Mouse (Mus musculus) megakaryocyte, embryonic 14.5 days (primary cell): ENCODE measurements at regions not wholly inside any gene's neighbourhood (a gene's known extent, or its start where the extent isn't known, plus 50 kb on each side); places are given as distances from the start of the nearest gene placed in this dataset.

ENCODE experiments used
- FLI1 ChIP-seq: IDR thresholded peaks from 2 replicates; pipeline ENCODE4 v1.6.1; 2012; ENCODE audit warnings: low read length, inconsistent platforms, mixed read lengths
- GATA1 ChIP-seq: IDR thresholded peaks from 3 replicates; pipeline ENCODE4 v1.6.1; 2012; ENCODE audit warnings: mixed read lengths, low read length, inconsistent platforms, borderline replicate concordance

- TF ChIP-seq FLI1 (no peak), GATA1 (no peak)
Measured at GRCm38 (mm10) chr12:109385794-109386193, 66.8 kb upstream of the Dlk1 start.
